Mouse (Mus musculus): Measurements from ENCODE around the gene Klk1b3.
A peak's percentile ranks its signal among the peaks of the same experiment; 100 is the strongest.
"Not testable (repeated sequence)": the region's sequence is repeated elsewhere in the genome, so short reads cannot be mapped to it uniquely, and the experiment has no call there.

Klk1b3 gene

GRCm38 (mm10) chr7:44197891-44198290, at the start of gene Klk1b3:
Klk1b3 (plus strand) TSS chr7:44198191.
- no peak for DNase-seq (ENCODE audit: low spot score)

- no peak for DNase-seq (ENCODE audit: low spot score)
Measured at GRCm38 (mm10) chr7:44179299-44180045, 18.5 kb upstream of the Klk1b3 start.

DNA sequence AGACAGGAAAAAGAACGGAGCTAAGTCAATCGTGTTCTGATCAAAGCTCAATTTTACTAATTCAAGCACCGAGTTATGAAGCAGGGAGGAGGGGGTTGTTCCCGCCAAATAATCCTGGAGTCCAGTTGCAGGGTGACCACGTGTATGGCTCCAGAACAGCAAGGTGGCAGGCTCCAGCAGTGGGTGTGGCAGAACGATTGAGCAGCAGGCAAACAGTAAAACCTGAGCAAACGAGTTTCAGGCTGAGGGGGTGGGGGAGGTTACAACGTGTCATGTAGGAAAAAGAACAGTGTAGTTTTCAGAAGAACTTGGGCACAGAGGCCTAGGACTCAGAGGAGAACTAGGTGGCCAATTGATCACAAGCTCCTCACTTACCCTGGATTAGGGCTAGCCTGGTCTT, 11.5 kb upstream of the Klk1b3 start:
- not testable (repeated sequence) for DNase-seq (ENCODE audit: low spot score)

- DNase-seq (ENCODE audit: low spot score) = not testable (repeated sequence)
Measured at GRCm38 (mm10) chr7:44187936-44188335, 10.1 kb upstream of the Klk1b3 start, which contains the start of gene Klk1b24. Klk1b24 (plus strand) TSS chr7:44188236.

DNA sequence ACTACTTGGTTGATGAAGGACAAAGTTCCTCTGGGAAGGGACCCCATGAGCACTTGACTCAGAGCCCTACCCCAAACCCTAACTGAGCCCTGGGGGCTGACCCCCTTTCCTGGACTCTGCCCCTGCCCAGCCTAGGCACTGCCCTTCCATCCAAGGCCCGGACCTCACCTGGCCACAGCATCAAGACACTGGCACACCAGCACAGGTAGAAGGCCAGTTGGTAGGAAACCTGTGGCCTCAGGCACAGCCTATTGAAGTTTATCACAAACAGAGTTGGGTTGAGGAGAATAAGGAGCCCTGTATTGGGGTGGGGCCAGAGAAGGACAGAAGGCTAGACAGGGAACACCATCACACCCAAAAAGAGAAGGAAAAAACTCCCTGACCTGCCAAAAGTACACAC, 4.5 kb upstream of the Klk1b3 start:
- DNase-seq (ENCODE audit: low spot score) = not testable (repeated sequence)

DNA sequence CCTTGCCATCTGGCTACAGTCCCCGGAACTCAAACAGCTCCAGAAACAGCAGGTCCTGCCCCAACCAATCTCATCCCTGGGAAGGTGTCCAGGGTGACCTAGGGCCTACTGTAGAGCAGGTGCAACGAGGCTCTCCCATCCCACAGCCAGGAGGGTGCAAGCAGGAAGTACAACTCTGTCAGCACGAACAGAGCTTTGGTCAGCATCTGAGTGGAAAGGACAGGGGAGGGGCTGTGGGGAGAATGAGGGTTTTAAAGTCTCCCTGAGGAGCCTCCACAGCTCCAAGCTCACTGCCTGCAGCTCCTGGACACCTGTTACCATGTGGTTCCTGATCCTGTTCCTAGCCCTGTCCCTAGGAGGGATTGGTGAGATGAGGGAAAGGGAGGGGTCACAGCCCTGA, 9.1 kb downstream of the Klk1b3 start, which contains the start of gene Klk1b4:
Gene Klk1b4 (plus strand): TSS at position 301 of the 400 bp plus-strand sequence.
- not testable (repeated sequence) for DNase-seq (ENCODE audit: low spot score)

DNA sequence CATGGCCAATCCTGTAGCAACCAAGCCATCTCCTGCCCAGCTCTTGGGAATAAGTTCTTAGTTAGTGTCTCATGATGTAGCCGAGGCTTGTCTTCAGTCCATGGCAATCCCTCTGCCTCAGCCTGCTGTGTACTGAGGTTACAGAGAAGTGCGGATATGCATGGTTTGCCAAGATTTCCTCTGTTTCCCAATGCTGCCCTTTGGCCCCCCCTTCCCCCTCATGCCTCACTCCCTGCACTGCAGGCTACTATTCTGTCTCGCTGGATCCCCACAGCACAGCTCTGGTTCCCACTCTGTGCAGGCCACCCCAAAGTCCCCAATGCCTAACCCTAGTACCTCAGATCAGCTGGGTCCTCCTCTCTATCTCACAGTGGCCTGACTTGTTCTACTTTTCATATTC, 10.3 kb downstream of the Klk1b3 start:
- DNase-seq (ENCODE audit: low spot score) = no peak

GRCm38 (mm10) chr7:44215645-44216044, 17.7 kb downstream of the Klk1b3 start, which contains the start of gene Klk1b5:
Klk1b5 (plus strand) TSS chr7:44215945.
- no peak for DNase-seq (ENCODE audit: low spot score)

DNA sequence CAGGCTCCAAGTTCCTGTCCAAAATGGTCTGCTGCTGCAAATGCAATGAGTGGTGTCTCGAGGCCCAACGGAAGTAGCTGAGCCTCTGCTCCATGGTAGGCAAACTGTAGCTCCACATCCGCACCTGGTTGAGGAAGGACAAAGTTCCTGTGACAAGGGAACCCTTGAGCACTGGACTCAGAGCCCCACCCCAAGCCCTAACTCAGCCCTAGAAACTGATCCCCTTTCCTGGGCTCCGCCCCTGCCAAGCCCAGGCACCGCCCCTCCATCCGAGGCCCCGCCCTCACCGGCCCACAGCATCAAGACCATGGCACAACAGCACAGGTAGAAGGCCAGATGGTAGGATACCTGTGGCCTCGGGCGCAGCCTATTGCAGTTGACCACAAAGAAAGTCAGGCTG, 23.6 kb downstream of the Klk1b3 start:
- DNase-seq (ENCODE audit: low spot score) = not testable (repeated sequence)

- DNase-seq (ENCODE audit: low spot score) = not testable (repeated sequence)
Measured at GRCm38 (mm10) chr7:44222335-44222734, 24.3 kb downstream of the Klk1b3 start.

DNA sequence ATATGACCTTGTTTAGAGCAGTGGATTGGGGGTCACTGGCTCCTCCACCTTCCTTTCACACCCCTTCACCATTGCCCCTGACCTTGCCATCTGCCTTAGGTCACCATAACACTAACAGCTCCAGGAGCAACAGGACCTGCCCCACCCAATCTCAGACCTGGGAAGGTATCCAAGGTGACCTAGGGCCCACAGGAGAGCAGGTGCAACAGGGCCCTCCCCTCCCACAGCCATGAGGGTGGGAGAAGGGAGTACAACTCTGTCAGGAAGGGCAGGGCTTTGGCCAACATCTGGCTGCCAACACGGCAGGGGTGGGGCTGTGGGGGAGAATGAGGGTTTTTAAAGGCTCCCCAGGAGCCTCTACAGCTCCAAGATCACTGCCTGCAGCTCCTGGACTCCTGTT, 27.1 kb downstream of the Klk1b3 start, which contains the start of gene Klk1:
Gene Klk1 (plus strand): TSS at position 285 of the 400 bp plus-strand sequence.
- DNase-seq (ENCODE audit: low spot score) = no peak

DNA sequence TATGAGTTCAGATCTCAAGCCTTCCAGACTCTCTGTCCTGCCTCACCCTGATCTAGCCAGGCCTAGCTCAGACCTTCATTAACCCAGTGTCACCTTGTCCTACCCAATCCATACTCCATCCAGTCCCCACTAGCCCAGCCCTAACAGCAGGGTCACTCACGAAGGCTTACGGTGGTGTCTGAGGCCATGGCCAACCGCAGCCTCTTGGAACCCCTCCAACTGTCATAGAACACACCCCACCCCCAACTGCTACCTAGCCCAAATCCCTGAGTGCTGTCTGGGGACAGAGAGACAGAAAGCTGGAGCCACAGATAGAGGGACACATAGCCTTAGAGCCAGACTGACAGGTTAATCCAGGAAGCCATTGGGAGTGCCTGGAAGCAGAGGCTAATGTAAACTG, 37.9 kb downstream of the Klk1b3 start, which contains the start of gene Gm36864:
Gene Gm36864 (plus strand): TSS at position 269 of the 400 bp plus-strand sequence.
- DNase-seq (ENCODE audit: low spot score) = no peak

DNA sequence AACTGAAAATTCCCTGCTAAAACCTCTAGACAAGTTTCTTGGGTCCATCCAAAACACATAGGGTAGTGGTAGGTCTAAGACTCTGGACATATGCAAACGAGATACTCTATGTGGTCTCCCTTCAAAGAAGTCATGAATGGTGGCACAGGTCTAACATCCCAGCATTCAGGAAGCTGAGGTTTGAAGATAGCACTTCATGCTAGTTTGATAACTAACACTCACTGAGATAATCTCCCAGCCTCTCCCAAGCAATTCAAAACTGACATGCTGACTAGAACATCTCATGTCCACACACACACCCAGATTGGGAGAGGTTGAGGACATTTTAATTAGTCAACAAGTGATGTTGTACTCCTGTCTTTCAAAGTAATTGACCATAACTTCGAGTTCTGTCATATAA, 41.9 kb downstream of the Klk1b3 start:
- DNase-seq (ENCODE audit: low spot score) = no peak

DNA sequence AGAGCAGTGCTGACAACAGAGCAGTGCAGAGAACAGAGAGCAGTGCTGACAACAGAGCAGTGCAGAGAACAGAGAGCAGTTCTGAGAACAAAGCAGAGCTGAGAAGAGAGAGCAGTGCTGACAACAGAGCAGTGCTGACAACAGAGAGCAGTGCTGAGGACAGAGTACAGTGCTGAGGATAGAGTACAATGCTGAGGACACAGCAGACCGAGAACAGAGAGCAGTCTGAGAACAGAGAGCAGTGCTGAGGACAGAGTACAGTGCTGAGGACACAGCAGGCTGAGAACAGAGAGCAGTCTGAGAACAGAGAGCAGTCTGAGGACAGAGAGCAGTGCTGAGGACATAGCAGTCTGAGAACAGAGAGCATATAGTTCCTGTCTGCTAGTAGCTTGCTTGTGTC, 42.7 kb downstream of the Klk1b3 start:
- no peak for DNase-seq (ENCODE audit: low spot score)

GRCm38 (mm10) chr7:44241163-44241562, 43.2 kb downstream of the Klk1b3 start:
- DNase-seq (ENCODE audit: low spot score) = no peak

DNA sequence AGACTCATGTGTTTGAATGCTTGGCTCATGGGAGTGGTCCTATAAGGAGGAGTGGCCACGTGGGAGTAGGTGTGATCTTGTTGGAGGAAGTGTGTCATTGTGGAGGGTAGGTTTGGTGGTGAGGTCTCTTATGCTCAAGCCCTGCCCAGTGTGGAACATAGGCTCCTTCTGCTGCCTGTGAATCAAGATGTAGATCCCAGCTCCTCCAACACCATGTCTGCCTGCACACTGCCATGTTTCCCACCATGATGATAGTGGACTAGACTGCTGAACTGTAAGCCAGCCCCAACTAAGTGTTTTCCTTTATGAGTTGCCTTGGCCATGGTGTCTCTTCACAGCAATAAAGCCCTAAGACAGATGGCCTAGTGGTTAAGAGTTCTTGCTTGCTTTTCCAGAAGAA, 46.1 kb downstream of the Klk1b3 start:
- DNase-seq (ENCODE audit: low spot score) = no peak

DNA sequence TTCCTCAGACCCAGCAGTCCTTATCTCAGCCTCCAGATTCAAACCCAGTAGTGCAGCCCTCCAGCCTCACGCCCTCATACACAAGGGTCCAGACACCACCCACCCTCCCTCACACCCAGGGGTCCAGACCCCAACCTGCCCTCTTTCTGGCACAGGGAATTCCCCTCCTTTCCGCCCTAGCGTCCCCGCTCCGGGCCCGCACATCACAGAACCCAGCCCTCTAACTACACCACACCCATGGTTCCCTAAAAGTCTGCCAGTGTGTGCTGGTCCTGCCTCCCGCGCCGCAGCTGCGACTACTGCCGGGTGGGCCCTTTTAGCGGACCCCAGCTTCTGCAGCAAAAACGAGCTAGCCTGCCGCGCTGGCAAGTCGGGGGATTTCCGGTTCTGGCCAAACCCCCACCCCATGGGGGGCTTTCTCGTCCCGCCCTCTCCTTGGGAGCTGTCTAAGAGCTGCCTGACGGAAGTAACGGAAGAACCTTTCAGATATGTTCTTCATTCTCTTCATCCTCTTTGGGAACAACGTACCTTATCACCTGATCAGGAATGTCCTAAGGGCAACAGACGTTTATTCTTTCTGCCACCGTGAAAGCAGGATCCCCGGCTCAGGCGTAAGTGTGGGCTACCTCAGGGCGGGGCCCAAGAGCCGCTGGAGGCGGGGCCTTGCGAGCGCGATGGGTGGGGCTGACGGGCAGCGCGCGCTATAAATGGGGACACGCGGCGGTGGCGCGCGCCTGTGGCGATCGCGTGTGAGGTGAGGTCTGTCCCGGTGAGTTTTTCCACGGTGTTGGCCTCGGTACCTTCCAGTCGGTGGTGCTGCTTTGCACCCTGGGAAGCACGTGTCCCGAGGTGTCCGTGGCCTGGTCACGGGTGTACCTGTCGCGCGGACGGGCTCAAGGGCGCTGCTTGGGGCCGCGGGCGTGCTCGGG, 48.3 kb downstream of the Klk1b3 start, which contains the start of the genes 1700028J19Rik and 2410002F23Rik:
Gene 1700028J19Rik (minus strand): TSS at position 641 of the 929 bp plus-strand sequence.
Gene 2410002F23Rik (plus strand): TSS at position 668 of the 929 bp plus-strand sequence.
- peak; percentile 88 for DNase-seq (ENCODE audit: low spot score)

DNA sequence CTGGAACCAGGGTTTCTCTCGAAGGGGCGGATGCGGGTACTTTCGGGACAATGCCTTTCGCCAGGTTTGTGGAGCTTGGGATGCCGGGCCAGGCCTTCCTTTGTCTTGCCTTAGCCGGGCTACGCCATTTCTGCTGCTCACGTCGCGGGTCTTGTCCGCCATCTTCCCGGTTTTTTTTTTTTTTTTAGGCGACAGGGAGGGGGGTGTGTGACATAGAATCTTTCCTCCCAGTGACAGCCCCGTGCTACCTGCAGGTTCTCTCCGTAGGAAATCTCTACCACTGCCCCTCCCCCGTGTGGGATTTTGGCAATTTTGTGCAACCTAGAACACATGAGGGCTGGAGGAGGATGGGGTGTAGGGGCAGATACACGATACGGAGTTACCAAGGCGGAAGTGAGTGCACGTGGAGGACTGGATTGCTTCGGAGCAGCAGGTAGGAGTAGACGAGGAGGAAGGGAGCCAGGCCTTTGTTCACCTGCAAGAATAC, 49.0 kb downstream of the Klk1b3 start:
- no peak for DNase-seq (ENCODE audit: low spot score)

DNA sequence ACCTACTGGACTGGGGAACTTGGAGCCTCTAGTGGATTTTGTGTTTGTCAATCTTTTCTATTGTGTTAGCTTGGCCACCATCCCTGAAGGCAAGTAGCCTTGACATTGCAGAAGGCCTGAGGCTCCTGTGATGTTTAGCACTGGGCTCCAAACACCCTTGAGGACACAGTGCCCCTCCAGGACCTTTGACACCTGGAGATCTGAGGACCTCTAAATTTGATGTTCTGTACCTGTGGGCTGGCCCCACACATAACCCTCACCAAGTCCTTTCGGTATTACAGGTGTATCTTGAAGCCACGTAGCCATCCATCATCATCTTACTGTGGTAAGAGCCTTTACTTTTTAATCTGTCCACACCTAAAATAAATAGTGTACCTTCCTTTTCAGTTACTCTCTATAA, 50.0 kb downstream of the Klk1b3 start:
- DNase-seq (ENCODE audit: low spot score) = no peak

GRCm38 (mm10) chr7:44249248-44249647, 51.3 kb downstream of the Klk1b3 start:
- DNase-seq (ENCODE audit: low spot score) = no peak

GRCm38 (mm10) chr7:44250732-44251275, 52.8 kb downstream of the Klk1b3 start:
- not testable (repeated sequence) for DNase-seq (ENCODE audit: low spot score)
